Mouse (Mus musculus) T-cell, adult 2 months (primary cell): Measurements from ENCODE around the gene Homer2.

ENCODE experiments used
- DNase-seq: peaks from one replicate; pipeline ENCODE4 v3.0.0; 2022; ENCODE audit warnings: low spot score

The Homer2 gene

DNA sequence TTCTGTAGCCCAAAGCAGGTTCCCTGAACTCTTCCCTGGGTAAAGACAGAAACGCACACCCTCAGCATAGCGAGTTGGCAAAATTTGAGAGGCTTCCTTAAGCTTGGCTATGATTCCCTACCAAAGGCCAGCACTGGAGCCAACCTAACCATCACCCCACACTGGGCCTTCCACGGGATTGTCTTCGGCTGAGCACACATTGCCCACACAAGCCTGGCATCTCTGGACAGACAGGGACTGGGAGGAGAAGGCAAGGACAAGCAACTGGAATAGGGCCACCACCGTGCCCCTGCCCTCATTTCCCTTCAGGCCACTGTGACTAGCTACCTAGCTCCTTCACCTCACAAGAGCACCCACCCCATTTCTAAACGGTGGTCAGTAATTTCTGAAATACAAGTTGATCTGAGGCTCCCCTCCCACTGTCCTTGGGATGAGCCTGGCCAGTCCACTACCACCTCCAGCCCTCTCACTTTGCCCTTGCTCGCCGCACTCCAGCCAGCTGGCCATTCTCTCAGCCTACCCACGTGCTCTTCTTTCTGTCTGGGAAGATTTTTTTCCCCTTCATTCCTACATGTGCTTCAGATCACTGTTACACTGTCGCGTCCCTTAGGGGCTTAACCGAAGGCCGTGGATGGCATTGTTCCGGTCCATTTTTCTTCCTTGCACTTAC is at the start of gene Homer2:
TSS of gene Homer2 (minus strand) at position 57 of the 670 bp plus-strand sequence.
- DNase-seq, result no peak

DNA sequence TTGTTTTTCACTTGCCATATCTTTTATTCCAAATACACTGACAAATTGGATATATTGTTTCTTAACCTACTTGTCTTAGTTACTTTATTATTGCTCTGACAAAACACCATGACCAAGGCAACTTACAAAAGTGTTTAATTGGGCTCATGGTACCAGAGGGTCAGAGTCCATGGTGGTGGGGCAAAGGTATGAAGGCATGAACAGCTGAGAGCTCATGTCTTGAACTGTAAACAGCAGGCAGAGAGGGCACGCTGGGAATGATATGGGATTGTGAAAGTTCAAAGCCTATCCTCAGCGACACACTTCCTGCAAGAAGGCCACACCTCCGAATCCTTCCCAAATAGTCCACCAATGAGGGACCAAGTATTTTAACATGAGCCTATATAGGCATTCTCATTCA is 40.6 kb upstream of the Homer2 start:
- DNase-seq, result no peak

DNA sequence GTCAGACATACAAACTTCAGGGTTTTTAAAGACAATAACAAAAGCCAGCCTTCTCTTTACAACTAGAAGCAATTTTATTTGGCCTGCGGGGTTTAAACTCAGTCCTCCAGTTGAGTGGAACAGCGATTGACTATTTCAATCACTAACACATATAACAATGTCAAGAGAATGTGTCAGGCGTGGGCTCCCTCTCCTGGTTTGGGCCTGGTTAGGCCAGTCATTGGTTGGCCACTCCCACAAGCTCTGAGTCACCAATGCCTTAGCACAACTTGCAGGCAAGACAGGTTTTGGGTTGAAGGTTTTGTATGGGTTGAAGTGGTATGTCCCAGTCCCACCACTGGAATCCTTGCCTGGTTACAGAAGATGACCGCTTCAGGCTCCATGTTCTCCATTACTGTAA is 36.8 kb upstream of the Homer2 start:
- DNase-seq, result no peak

DNA sequence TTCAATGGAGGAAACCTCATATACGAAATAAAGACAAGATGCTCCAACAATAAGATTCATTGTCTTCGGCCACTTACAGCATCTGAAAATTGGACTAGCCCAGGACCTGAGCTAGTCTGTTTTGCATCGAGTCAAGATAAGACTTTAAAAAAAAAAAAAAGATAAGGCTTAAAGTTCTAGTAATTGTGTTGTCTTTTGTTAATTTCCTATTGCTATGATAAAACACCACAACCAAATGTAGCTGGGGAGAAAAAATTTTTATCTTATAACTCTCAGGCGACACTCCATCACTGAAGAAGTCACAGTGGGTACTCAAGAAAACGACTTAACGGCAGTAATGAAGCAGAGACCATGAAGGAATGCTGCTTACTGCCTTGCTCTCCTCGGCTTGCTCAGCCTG is 32.7 kb upstream of the Homer2 start:
- DNase-seq, result no peak

DNA sequence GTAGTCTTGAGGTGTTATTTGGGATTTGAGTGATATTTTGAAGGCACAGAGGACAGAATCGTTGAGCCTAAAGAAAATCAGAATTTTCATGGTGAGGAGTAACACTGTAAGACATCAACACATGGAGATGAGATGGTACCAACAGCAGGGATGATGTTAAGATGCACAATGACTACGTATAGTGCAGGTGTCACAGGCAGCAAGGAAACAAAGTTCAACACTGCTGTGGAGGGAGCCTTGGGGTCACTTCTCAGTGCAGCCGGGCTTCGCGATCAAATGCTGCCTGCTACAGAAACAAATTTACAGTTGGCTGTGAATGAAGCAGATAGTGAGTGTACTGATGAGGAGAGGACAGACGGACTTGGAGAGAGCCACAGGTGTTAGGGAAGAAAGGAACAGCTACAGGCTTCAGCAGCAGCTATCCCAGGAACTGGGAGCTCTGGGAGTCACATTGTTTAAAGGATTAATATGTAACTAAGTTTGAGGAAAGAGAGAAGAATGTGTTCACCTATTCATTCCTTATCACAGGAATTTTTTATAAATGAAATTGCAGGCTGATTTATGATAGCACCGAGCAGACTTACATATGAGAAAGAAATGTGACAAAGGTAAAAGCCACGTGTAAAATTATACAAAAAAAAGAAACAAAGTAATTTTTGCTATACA is 31.5 kb upstream of the Homer2 start:
- DNase-seq, result no peak

DNA sequence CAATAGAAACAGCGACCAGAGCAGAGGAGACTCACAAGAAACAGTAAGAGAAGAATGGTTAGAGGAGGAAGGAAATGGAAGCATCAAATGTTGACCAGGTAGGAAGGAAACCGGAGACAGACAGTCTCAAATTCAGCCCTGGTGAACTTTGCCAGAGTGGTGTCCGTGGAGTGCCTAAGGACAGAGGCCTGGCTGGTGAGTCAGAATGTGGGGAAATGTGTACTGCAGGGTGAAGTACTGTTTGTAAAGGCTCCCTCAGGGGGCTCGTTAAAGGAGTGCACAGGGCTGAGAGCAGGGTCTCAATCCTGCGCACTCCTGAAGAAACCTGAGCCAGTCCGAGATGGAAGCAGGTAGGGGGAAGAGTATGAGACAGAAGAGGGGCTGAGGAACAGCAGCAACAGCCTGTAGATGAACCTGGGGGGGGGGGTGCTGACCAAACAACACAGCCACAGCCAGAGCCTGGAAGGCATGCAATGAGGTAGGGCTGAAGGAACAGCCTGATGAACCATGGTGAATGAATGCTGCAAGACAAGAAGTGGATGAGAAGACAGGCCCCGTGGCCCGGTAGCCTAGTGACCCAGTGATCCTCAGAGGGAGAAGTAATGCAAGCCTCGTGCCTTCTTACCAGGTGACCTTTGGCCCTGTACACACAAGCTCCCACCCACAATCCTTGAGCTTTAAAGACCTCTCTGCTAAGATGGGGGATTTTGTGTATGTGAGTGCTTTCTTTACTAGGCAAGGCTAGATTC is 28.1 kb upstream of the Homer2 start:
- no peak for DNase-seq

DNA sequence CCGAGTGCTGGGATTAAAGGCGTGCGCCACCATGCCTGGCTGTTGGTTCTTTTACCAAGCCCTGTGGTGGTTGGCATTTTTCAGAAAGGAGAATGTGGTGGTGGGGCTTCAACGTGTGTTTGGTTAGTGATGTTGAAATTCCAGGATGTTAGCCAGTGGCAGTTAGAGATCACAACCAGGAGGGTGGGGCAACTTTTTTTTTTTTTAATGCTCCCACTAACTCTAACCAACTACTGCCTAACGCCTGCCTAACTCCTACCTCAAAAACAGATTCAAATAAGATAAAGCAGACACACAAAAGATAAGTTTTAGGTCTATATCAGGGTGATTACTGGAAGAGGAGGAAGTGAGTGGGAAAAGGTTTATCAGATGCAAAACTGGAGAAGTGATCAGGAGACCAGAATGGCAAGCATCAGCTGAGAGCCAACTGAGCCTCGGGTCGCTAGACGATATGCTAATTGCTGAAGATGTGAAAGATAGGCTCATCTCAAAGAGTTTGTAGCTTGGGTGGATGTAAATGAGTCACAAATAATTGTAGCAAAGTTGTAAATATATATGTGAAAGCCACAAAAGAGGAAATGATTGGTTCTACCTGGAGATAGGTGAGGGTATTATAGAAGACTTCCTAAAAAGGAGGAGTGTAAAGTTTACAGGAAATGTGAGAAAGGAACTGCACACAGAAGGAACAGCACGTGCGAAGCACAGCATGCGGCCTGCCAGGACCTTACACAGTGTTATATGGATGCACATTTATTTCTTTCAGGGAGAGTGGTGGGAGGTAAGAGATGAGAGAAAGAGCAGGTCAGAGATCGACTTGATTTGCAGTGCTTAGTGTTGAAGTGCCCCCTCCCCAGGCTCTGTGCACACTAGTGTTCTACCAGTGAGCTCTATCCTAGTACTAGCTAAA is 25.1 kb upstream of the Homer2 start:
- no peak for DNase-seq

DNA sequence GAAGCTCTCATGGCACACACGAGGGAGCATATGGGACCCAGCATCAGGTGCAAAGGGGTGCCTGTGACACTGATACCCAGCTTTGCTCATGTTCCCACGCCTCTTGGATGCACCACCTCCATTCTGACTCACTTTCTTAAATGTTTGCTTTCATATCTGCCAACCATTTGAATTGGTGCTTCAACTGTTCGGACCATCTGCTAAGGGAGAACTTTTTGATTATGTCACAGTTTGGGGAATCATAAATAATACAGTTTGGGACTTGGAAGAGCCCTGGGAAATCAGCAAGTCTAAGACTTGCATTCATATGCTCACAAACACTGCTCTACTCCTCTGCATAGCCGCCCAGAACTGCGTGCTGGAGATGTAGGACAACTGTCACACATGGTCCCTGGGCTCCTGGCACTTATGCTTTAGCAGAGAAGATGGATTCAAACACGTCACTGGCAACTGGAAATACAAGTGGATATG is 23.9 kb upstream of the Homer2 start:
- no peak for DNase-seq

DNA sequence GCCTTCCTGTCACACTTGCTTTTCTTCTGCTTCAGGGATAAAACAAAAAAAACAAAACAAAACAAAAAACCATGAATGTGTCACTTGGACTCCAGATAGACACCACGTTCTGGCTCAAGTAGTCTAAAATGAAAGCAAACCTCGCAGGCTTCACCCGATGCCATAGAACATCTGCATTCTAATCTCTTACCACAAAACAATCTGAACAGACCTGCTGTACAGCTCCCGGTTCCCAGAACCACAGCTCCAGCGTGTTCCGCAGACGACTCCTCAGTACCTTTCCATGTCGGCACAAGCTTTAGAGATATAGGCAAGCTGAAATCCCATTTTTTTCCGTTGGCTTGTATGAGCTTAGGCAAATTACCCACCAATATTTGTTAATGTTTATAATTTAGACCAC is 22.5 kb upstream of the Homer2 start:
- DNase-seq, result no peak

DNA sequence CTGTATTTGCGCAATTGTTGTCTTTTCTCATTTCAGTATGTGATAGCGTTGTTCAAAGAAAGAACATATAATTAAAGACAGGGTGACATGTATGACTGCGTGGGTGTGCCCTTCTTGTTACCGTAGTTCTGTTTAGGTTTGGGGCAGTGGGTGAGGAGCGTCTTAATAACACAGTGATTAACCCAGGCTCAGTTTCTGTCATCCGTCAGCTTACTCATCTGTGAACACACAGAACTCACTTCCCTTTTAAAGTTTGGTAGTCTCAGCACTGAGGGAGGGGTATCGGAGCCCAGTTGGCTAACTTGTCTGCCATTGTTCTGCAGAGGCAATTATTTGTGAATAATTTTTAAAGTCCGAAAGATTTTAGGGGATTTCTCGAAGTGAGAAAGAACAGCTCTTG is 20.4 kb upstream of the Homer2 start:
- DNase-seq, result no peak

DNA sequence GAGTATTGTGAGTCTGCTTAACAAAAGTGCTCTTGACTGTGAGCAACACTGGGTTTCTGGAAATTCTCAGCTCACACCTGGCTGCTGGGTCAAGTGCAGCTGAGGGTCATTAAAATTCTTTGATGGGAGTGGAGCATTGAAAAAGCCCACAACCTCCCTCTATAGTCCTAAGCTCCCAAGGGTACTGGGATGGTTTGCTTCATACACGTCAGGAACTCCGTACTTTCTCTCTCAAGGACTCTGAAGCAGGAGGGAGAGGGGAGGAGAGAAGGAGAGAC is 19.3 kb upstream of the Homer2 start:
- DNase-seq, result no peak

DNA sequence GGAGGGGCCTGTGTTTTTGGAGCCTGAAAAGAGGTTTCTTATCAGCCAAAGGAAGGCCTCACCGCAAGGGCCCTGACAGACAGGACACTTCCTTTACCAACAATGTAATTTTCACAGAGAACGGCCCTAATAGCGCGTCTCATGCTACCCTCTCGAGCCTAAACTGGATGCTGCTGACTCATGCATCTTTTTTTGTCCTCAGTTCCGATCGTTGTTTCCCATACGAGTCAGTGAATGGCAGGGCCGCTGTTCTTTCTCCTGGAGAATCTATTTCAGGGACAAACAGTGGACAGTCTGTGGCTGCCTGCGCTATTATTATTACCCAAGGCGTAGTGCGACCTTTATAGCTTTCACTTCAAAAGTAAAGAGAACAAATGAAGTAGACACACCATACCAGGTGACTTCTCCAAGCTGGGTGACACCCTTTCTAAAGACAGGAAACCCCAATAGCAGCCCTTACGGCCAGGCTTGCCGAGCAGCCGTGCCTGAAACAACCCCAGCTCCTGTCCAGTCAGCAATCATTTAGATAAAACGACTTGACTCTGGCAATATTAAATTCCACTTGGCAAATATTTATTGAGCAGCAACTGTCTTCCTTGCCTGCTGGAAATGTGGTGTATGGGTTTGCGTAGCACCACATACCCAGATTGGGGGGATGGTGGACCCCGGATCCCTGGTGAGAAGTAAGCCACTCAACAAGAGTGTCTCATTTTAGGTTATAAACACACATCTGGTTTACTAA is 18.8 kb upstream of the Homer2 start:
- no peak for DNase-seq

DNA sequence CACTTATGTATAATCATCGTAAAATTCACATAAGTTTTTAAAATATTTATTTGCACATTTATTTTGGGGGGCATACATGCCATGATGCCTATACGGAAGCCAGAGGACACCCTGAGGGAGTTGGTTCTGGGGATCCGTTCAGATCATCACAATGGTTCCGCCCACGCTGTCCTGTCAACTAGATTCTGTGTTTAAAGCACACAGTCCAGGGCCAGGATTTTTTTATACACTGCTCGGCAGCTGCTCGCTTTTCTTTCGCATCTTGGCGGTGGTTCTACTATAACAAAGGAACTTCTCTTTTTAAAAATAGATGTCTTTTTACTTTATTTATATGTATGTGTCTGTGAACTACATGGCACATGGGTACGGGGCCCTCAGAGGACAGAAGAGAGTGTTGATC is 16.5 kb upstream of the Homer2 start:
- no peak for DNase-seq

DNA sequence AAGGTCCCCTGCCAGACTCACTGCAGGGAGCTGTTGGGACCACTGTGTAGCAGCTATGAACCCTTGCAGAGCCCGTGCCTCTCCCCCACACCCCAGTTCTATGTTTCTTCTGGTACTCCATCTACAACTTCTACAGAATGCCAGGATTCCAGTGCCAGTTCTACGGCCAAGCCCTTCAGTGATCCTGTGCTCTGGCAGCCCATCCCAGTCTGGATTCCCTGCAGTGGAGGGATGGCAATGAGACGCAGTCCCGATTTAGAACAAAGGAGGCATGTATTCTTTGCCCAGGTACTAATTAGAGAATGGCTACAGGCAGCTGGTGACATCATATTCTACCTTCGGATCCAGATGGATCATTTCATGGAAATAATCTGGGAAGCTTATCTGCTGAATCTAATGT is 13.9 kb upstream of the Homer2 start:
- DNase-seq, result no peak

DNA sequence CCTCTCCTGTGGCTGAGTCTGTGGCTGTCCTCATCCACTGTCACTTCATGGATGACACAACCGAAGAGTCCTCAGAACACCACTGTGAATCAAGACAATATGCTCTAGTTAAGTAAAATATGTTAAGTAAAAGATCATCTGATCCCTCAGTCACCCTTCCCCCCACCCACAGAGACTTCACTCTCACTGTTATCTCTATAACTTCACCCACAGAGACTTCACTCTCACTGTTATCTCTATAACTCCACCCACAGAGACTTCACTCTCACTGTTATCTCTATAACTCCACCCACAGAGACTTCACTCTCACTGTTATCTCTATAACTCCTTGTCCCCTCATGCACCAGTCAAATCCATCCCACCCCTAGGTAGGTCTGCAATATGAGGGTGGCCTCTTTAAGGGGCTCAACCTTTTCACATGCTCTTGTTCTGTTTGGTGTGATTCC is 11.9 kb upstream of the Homer2 start:
- no peak for DNase-seq

DNA sequence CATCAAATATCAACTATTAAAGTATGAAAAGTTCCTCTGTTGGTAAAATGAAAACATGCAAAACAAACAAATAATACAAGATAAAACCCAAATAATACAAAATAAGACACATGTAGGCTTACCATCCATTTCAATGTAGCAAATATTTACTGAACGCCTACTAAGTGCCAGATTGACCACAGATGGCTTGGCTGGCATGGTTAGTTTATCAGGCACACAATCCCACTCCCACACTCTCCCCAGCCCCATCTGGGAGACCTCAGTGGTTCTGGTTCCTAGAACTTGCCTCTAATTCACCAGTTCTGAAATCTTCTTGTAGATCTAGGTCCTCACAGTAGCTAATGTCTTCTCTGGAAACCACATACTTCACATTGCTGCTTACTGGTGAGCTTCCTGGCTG is 11.3 kb upstream of the Homer2 start:
- no peak for DNase-seq

DNA sequence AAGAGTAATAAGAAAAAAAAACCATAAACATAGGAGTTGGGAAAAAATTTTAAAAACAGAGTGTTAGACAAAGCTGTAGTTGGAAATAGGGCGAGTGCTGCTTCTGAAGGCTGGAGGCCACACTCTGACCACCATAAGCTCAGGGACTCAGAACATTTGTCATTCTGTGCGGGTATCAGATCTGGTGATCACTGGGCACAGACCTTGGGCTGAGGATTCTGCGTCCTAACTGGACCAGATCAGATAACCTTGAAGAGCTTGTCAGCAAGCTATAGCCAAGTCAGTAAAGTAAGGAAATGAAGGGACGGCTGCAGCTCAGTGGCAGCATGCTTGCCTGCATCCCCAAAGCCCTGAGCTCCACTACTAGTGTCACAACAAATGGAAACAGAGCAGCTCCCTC is 2.8 kb upstream of the Homer2 start:
- DNase-seq, result no peak

DNA sequence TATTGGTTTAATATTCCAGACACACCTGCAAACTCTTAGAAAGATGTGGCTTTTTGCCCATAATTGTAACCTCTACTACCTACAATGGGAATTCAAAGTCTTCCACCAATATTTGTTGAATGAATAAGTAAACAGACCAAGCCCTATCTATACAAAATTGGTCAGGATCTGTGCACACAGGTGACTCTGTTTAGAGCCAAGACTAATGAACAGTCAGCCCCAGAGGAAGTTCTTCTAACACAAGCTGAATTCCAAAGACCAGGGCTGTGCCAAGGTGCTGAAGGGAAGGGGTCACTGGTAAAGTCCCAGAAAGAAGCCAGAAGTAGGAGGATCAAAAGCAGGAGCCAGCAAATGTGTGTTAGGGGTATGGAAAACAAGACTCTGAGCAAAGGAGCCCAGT is 838 bp upstream of the Homer2 start:
- no peak for DNase-seq

DNA sequence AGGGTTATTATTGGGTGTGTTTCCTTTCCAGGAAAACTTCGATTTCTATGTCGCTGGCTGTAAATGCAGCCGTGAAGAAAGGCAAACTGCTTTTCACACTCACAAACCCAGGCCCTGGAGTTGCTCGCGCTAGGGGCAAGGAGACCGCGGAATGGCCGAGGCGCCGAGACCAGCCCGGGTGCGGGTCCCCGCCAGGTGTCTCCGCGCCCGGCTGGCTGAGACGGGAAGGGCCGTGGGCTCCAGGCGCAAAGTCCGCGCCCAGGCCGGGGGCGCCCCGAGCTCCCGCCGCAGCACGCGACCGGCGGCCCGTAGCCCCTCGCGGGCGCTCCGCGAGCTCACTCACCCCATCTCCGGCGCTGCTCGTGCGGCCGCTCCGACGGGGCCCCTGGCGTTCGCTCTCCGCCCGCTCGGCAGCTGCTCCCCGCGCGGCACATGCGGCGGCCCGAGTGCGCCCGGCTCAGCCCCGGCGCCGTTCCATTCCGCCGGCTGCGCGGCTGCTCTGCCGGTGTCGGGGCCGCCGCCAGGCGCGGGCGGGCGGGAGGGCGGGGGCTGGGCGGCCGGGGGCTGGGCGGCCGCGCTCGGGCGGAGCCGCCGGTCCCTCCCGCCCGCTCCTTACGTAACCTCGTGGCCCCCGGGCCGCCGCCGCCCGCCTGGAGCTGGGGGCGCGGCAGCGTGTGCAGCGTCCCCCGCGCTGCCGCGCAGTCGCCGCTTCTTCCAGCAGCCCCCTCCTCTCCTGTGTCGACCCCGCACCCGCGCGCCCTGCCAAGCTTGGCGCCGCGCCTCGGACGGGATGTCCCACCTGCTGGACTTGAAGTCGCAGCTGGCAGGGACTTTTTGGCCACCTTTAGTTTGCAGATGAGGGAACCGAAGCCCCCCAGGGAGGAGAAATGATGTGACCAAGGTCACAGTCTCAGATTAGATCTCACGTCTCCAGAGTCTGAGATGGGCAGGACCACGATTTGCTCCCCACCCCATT is 623 bp downstream of the Homer2 start:
- no peak for DNase-seq

DNA sequence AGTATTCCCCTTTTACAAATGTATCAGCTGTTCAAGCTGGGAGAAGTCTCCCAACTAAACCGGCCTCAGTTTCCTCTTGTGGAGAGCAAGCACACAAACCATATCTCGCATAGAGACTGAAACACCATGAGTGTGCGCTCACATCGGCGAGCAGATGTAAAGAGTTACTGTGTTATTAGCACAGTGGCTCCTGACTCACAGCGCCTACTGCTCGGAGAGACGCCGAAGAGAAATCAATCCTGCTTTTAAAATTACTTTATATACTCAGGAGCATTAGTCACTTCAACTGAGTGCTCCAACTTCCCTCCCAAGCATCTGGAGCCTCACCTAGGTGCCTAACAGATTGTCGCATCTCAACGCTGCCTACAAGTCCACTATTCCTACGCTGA is 1.3 kb downstream of the Homer2 start:
- no peak for DNase-seq

DNA sequence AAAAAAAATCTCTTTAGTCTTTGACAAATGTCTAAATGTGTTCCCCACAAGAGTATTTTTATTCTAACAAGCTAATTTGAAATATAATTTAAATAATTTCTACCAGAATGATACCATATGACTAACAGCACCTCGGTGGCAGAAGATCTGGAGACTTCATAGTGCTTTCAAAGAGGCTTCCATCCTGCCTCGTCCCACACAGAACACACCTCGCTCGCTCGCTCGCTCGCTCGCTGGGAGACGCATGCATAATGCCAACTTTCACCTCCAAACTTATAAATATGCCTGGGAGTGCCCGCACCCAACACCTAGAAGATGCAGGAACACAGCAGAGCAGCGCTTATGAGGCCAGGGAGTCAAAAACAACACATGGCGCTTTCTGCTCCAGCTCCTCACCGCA is 9.0 kb downstream of the Homer2 start:
- DNase-seq, result no peak
